Mouse (Mus musculus): ENCODE data around the gene Gsdme. TPM values are rescaled to one million over a fixed set of nuclear protein-coding genes. Genes with fewer than 3 reads are reported as not detected.
A peak's percentile ranks its signal among the peaks of the same experiment; 100 is the strongest.

Gsdme gene
- 10.7 and 11.4 TPM in 2 replicates for polyA plus RNA-seq (2012; ENCODE audit: insufficient read depth, insufficient read length, missing spikeins)

GRCm38 (mm10) chr6:50263670-50264069, at the start of gene Gsdme:
Gene Gsdme (minus strand): TSS chr6:50263862.
- peaks cover 14% of the 10 kb centered on the region for H3K4me1 ChIP-seq (ENCODE audit: control insufficient read depth, insufficient read depth, low read length)
- TF ChIP-seq CTCF (IDR thresholded peaks at IDR 0.05; ENCODE audit: low read depth, low read length), result no peak
- no peak for TF ChIP-seq POLR2A (IDR thresholded peaks at IDR 0.05; ENCODE audit: borderline replicate concordance, low read depth, low read length)
- H3K4me3 ChIP-seq (ENCODE audit: insufficient read depth, low read length), result no peak within 1 kb of the TSS
- H3K27ac ChIP-seq (ENCODE audit: insufficient read depth, low read depth, low read length), result no peak within 1 kb of the TSS

DNA sequence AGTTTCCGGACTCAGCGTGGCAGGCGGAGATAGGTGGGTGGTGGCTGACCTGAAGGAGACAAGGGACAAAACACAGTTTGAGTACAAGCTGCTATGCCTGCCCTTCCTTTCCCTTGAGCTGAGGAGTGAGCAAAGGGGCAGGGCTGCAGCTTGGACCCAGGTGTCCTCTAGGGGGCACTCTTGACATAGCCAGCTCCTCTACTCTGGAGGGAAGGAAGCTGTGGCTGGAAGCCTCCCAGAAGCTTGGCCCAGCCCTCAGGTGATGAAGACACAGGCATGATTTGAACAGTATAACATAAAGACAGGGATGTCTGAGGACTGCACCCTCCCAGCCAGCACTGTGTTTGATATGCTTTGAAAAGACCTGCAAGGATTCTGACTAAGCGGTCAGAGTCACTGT, 49.0 kb upstream of the Gsdme start:
- TF ChIP-seq POLR2A (IDR thresholded peaks at IDR 0.05; ENCODE audit: borderline replicate concordance, low read depth, low read length), result no peak
- TF ChIP-seq CTCF (IDR thresholded peaks at IDR 0.05; ENCODE audit: low read depth, low read length), result peak; percentile 81
- H3K4me1 ChIP-seq (ENCODE audit: control insufficient read depth, insufficient read depth, low read length), result no peaks in the 10 kb centered on the region
- H3K4me3 ChIP-seq (ENCODE audit: insufficient read depth, low read length), result no peak overlapping the region
- no peak overlapping the region for H3K27ac ChIP-seq (ENCODE audit: insufficient read depth, low read depth, low read length)

GRCm38 (mm10) chr6:50309019-50309418, 45.4 kb upstream of the Gsdme start:
- H3K4me1 ChIP-seq (ENCODE audit: control insufficient read depth, insufficient read depth, low read length), result peaks cover 25% of the 10 kb centered on the region
- H3K27ac ChIP-seq (ENCODE audit: insufficient read depth, low read depth, low read length), result no peak overlapping the region
- no peak for TF ChIP-seq POLR2A (IDR thresholded peaks at IDR 0.05; ENCODE audit: borderline replicate concordance, low read depth, low read length)
- TF ChIP-seq CTCF (IDR thresholded peaks at IDR 0.05; ENCODE audit: low read depth, low read length), result no peak
- H3K4me3 ChIP-seq (ENCODE audit: insufficient read depth, low read length), result no peak overlapping the region

DNA sequence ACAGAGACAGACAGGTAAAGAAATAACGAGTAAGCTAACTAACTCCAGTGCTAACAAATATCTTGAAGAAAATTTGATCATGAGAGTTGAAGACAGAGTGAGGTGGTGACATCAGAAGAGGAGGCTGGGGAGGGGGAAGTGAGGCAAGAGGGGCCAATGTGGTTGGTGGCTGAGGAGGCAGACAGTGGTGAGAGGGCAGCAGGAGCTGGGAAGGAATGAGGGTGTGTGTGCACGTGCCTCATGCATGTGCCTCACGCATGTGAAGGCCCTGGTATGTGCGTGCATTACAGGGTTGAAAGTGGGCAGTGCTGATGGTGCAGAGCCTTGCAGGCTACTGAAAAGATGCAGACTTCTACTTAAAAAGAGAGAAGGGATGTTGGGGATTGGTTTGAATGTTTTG, 43.0 kb upstream of the Gsdme start:
- no peak overlapping the region for H3K4me3 ChIP-seq (ENCODE audit: insufficient read depth, low read length)
- TF ChIP-seq CTCF (IDR thresholded peaks at IDR 0.05; ENCODE audit: low read depth, low read length), result no peak
- no peak for TF ChIP-seq POLR2A (IDR thresholded peaks at IDR 0.05; ENCODE audit: borderline replicate concordance, low read depth, low read length)

DNA sequence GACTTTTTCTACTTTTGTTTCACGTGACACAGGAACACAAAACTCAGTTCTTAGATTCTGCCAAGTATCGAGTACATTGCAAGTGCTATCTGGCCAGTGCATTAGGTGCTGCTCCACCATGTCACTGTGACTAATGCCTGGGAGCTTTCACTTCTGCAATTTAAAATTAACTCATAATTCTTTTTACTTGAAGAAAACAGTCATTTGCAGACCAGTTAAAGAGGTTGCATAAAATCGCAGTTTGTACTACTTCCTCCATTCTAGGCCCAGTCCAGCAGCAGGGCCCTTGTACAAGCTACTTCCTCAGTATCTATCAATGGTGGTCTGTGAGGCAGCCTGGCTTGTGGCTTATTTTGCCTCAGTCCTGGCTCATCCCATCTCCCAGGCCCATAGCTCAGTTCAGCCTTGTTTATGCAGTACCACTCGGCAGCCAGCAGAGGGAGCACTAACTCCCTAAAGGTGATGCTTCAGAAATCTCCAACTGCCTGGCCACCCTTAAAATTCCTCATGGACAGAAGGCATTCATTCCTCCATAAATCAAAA, 41.4 kb upstream of the Gsdme start:
- Histone ChIP-seq H3K27ac (ENCODE audit: insufficient read depth, low read depth, low read length) (peak overlapping the region; percentile 96), H3K4me1 (ENCODE audit: control insufficient read depth, insufficient read depth, low read length) (peaks cover 44% of the 10 kb centered on the region), H3K4me3 (ENCODE audit: insufficient read depth, low read length) (no peak overlapping the region)
- TF ChIP-seq CTCF (IDR thresholded peaks at IDR 0.05; ENCODE audit: low read depth, low read length) (peak; percentile 86), POLR2A (IDR thresholded peaks at IDR 0.05; ENCODE audit: borderline replicate concordance, low read depth, low read length) (no peak)

More for the DNA sequence above, 43.0 kb upstream of the Gsdme start:
- H3K4me1 ChIP-seq (ENCODE audit: control insufficient read depth, insufficient read depth, low read length), result peaks cover 38% of the 10 kb centered on the region
- peak overlapping the region; percentile 96 for H3K27ac ChIP-seq (ENCODE audit: insufficient read depth, low read depth, low read length)

DNA sequence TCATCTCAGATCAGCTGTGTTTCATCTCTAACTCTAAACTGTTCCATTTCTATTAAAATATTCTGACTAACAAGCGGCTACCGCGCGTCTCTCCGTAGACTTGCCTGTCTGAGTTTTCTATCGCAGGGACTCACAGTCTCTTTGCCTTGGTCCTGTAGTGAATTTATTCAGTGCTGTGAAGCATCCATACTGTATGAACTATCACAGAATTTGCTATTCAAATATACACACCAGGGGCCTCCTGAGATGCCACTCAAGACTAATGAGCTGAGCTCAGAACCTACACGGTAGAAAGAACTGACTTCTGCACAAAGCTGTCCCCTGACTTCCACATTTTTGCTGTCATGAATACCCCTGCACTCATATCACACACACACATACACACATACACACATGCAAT, 37.5 kb upstream of the Gsdme start:
- no peak overlapping the region for H3K27ac ChIP-seq (ENCODE audit: insufficient read depth, low read depth, low read length)
- peaks cover 44% of the 10 kb centered on the region for H3K4me1 ChIP-seq (ENCODE audit: control insufficient read depth, insufficient read depth, low read length)
- TF ChIP-seq POLR2A (IDR thresholded peaks at IDR 0.05; ENCODE audit: borderline replicate concordance, low read depth, low read length), result no peak
- no peak for TF ChIP-seq CTCF (IDR thresholded peaks at IDR 0.05; ENCODE audit: low read depth, low read length)
- no peak overlapping the region for H3K4me3 ChIP-seq (ENCODE audit: insufficient read depth, low read length)

DNA sequence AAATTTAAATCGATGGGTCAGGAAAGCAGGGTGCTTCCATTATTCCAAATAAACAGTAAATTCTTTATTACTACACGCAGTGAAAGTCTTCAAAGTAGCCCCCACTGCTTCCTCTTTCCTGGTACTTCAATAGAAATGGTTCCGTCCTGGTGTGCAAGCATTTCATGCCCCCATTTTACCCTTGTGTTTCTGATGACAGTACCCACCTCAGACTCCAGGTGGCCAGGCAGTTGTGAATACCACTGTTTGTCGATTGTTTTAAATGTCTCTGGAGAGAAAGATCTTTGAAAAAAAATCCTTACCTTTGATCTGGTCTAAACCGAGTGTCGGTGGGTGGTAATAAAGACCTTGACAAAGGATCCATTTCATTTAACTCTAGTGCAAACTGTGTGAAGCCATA, 37.0 kb upstream of the Gsdme start:
- H3K4me1 ChIP-seq (ENCODE audit: control insufficient read depth, insufficient read depth, low read length), result peaks cover 43% of the 10 kb centered on the region
- H3K27ac ChIP-seq (ENCODE audit: insufficient read depth, low read depth, low read length), result no peak overlapping the region
- no peak for TF ChIP-seq POLR2A (IDR thresholded peaks at IDR 0.05; ENCODE audit: borderline replicate concordance, low read depth, low read length)
- TF ChIP-seq CTCF (IDR thresholded peaks at IDR 0.05; ENCODE audit: low read depth, low read length), result no peak
- H3K4me3 ChIP-seq (ENCODE audit: insufficient read depth, low read length), result no peak overlapping the region

DNA sequence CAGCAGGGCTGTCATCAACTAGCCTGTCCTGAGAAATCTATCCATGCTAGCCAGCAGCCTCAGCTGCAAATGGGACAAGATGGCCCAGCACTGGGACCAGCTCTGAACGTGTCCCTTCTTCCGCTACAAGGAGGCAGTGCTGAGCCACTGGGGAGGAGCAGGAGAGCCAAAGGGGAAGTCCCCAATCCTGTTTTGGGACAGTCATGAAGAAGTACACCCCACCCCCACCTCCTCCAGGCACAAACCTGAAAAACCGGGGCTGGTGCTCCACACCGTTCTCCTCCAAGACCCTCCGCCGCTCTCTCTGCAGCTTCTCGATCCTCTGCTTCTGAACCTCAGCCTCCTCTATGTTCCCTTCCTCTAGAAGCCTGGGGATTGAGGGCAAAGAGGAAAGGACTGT, 35.4 kb upstream of the Gsdme start:
- no peak for TF ChIP-seq CTCF (IDR thresholded peaks at IDR 0.05; ENCODE audit: low read depth, low read length)
- TF ChIP-seq POLR2A (IDR thresholded peaks at IDR 0.05; ENCODE audit: borderline replicate concordance, low read depth, low read length), result no peak
- H3K27ac ChIP-seq (ENCODE audit: insufficient read depth, low read depth, low read length), result no peak overlapping the region
- no peak overlapping the region for H3K4me3 ChIP-seq (ENCODE audit: insufficient read depth, low read length)
- peaks cover 45% of the 10 kb centered on the region for H3K4me1 ChIP-seq (ENCODE audit: control insufficient read depth, insufficient read depth, low read length)

DNA sequence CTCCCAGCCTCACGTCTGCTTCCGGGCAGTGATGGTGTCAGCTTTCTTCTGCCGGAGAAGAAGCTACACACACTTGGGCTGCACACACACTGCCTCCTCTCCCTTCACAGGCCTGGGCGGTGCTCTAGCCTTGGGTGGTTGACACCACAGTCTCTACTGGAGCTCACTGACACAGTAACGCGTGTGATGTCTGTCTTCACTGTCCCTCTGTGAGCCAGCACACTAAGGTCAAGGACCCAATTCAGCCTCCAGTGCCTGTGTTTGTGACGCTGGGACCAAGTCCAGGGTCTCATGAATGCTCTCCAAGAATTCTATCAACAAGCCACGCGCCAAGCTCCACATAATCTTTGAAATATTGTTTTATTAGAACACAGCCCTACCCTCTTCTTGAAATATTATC, 34.0 kb upstream of the Gsdme start:
- H3K4me3 ChIP-seq (ENCODE audit: insufficient read depth, low read length), result no peak overlapping the region
- H3K27ac ChIP-seq (ENCODE audit: insufficient read depth, low read depth, low read length), result no peak overlapping the region
- TF ChIP-seq POLR2A (IDR thresholded peaks at IDR 0.05; ENCODE audit: borderline replicate concordance, low read depth, low read length) (no peak), CTCF (IDR thresholded peaks at IDR 0.05; ENCODE audit: low read depth, low read length) (no peak)
- H3K4me1 ChIP-seq (ENCODE audit: control insufficient read depth, insufficient read depth, low read length), result peaks cover 34% of the 10 kb centered on the region

- Histone ChIP-seq H3K27ac (ENCODE audit: insufficient read depth, low read depth, low read length) (peak overlapping the region; percentile 61), H3K4me3 (ENCODE audit: insufficient read depth, low read length) (no peak overlapping the region), H3K4me1 (ENCODE audit: control insufficient read depth, insufficient read depth, low read length) (peaks cover 37% of the 10 kb centered on the region)
- no peak for TF ChIP-seq POLR2A (IDR thresholded peaks at IDR 0.05; ENCODE audit: borderline replicate concordance, low read depth, low read length)
- TF ChIP-seq CTCF (IDR thresholded peaks at IDR 0.05; ENCODE audit: low read depth, low read length), result no peak
Observed at GRCm38 (mm10) chr6:50295136-50295535, 31.5 kb upstream of the Gsdme start.

All from bone marrow macrophage, adult 2 months (primary cell).